Mouse (Mus musculus) intestine, postnatal 0 days (tissue): Measurements from ENCODE around the gene Pofut2. TPM values are rescaled to one million over a fixed set of nuclear protein-coding genes. Genes with fewer than 3 reads are reported as not detected.

Experiments
- ATAC-seq: fragments of 200-750 bp; cut with Nextera tagmentation; 2 replicates; pipeline ENCODE4 v1.8.0; 2017; ENCODE audit warnings: mild to moderate bottlenecking, moderate TSS enrichment, moderate library complexity
- H3K27ac ChIP-seq: fragments of 300-500 bp; sonication (generic); 2 replicates; pipeline ENCODE4 v1.5.1; 2014; ENCODE audit warnings: mild to moderate bottlenecking, low read depth, low read length, moderate library complexity
- H3K27me3 ChIP-seq: fragments of 300-500 bp; sonication (generic); replicated peaks from 2 replicates; pipeline ENCODE4 v1.6.1; 2014; ENCODE audit warnings: low read length, mixed read lengths; ENCODE audit not compliant: control insufficient read depth, insufficient read depth
- H3K36me3 ChIP-seq: fragments of 300-500 bp; sonication (generic); 2 replicates; pipeline ENCODE4 v1.6.1; 2014; ENCODE audit warnings: mild to moderate bottlenecking, moderate library complexity; ENCODE audit not compliant: control insufficient read depth, insufficient read depth
- H3K4me1 ChIP-seq: fragments of 300-500 bp; sonication (generic); replicated peaks from 2 replicates; pipeline ENCODE4 v1.6.1; 2014; ENCODE audit warnings: antibody characterized with exemption, low read length, mixed read lengths; ENCODE audit not compliant: control insufficient read depth, insufficient read depth
- H3K4me2 ChIP-seq: fragments of 300-500 bp; sonication (generic); replicated peaks from 2 replicates; pipeline ENCODE4 v1.6.1; 2014; ENCODE audit warnings: low read depth, mild to moderate bottlenecking, moderate library complexity
- H3K4me3 ChIP-seq: fragments of 300-500 bp; sonication (generic); 2 replicates; pipeline ENCODE4 v1.5.1; 2014; ENCODE audit warnings: low read depth, low read length
- H3K9ac ChIP-seq: fragments of 300-500 bp; sonication (generic); 2 replicates; pipeline ENCODE4 v1.6.1; 2014; ENCODE audit warnings: mild to moderate bottlenecking, low read depth, low read length
- H3K9me3 ChIP-seq: fragments of 300-500 bp; sonication (generic); 2 replicates; pipeline ENCODE4 v1.6.1; 2016; ENCODE audit warnings: mixed run types; ENCODE audit not compliant: control insufficient read depth
- CTCF ChIP-seq: sonication (generic); IDR thresholded peaks from 2 replicates; pipeline ENCODE4 v1.5.1; 2016; ENCODE audit warnings: low read depth, mild to moderate bottlenecking, control low read depth, antibody characterized with exemption, moderate library complexity
- WGBS: fragments of 180-500 bp; shearing (Covaris S2); extraction: QIAGEN DNeasy Blood & Tissue Kit; methylation state at CpG from one replicate; pipeline ENCODE4 v1.1.7; 2014; 5-methylcytosine and 5-hydroxymethylcytosine counted together
- polyA plus RNA-seq: library from polyadenylated mRNA; unstranded; fragments of >200 nt; fragmentation: Nextera tagmentation; extraction: Ambion mirVana; gene quantifications from 2 replicates; pipeline ENCODE4 v1.2.1, GENCODE M21; 2015

The Pofut2 gene
- polyA plus RNA-seq, 1 experiment from 2014 or later = 40.4 TPM

DNA sequence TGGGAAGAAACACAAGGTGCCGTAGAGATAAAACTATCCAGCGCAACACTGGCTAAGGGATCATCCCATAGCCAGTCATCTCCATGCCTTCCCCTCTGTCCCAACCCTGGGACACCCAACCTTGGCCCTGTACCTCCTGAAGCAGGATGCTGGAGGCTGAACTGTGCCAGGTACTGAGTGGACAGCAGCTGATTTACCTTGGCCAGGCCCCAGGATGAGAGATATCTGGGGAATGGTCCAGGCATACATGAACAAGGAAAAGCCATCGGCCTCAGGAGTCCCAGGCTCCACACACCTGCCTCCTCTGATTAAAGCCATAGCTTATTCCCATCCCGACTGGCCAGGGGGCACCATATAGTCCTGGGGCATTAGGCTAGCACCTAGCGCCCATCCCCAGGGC lies 12.0 kb upstream of the Pofut2 start:
- no peak for TF ChIP-seq CTCF
- 75% methylated on average over 5 of the region's 5 CpGs for WGBS
- peaks cover 11% of the 10 kb centered on the region for H3K4me1 ChIP-seq
- H3K27me3 ChIP-seq = no peaks in the 10 kb centered on the region
- H3K27ac ChIP-seq = no peak overlapping the region
- H3K4me2 ChIP-seq = no peak overlapping the region
- H3K9ac ChIP-seq = no peak overlapping the region
- ATAC-seq = no peak
- H3K9me3 ChIP-seq = no peaks in the 10 kb centered on the region
- no peaks in the 10 kb centered on the region for H3K36me3 ChIP-seq
- no peak overlapping the region for H3K4me3 ChIP-seq

GRCm38 (mm10) chr10:77247707-77248106 lies 11.3 kb upstream of the Pofut2 start:
- Histone ChIP-seq H3K4me1 (peaks cover 17% of the 10 kb centered on the region), H3K36me3 (no peaks in the 10 kb centered on the region), H3K27ac (no peak overlapping the region), H3K4me2 (no peak overlapping the region), H3K9ac (no peak overlapping the region), H3K4me3 (no peak overlapping the region), H3K9me3 (no peaks in the 10 kb centered on the region), H3K27me3 (no peaks in the 10 kb centered on the region)
- TF ChIP-seq CTCF = no peak
- 57% methylated on average over 7 of the region's 7 CpGs for WGBS
- ATAC-seq = no peak

- 19% methylated on average over 18 of the region's 18 CpGs for WGBS
- ATAC-seq = peak; percentile 50
- no peaks in the 10 kb centered on the region for H3K36me3 ChIP-seq
Observed at GRCm38 (mm10) chr10:77251223-77251783, 7.7 kb upstream of the Pofut2 start.

DNA sequence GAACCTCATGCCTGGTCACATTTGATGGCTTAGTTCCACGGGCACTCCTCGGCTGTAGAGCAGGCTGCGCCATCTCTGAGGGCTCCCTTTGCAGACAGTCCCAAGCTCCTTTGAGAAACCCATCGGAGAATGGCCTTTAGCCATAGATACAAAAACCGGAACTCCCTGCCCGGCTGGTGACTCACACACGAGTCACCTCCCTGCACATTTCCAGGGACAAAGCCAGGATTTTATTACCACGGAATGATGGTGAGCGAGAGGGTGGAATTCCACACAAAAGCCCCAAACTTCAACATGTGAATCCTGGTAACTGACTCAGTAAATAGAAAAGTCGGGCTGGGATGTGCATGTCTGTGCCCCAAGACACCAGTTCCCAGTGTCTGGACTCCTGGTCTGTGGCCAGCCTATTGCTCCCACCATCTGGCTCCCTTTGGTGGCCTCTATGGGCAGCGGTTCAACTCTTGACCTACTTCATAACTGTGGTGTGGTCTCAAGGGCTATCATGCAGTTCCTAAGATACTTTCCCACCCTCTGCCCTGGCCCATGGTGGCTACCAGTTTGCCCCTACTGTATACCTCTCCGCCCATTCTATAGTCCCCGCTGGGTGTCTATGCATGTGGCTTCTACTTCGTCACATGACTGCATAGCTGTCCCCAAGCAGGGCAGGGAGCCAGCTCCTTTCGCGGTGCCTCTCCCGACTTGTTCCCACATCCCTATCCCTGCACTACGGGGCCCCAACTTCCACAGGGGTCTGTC lies 7.1 kb upstream of the Pofut2 start:
- ATAC-seq = peak; percentile 57
- H3K9me3 ChIP-seq = no peaks in the 10 kb centered on the region
- WGBS = 26% methylated on average over 18 of the region's 18 CpGs
- peak overlapping the region; percentile 75 for H3K27ac ChIP-seq
- H3K9ac ChIP-seq = peak overlapping the region; percentile 47; the same call in 1 of the 2 replicates
- no peaks in the 10 kb centered on the region for H3K36me3 ChIP-seq
- peak overlapping the region; percentile 28 for H3K4me3 ChIP-seq
- peaks cover 21% of the 10 kb centered on the region for H3K4me1 ChIP-seq
- no peak for TF ChIP-seq CTCF
- no peaks in the 10 kb centered on the region for H3K27me3 ChIP-seq
- peak overlapping the region; percentile 63 for H3K4me2 ChIP-seq

More at GRCm38 (mm10) chr10:77251223-77251783, 7.7 kb upstream of the Pofut2 start:
- peak overlapping the region; percentile 63 for H3K4me2 ChIP-seq
- TF ChIP-seq CTCF = peak; percentile 62
- peak overlapping the region; percentile 28 for H3K4me3 ChIP-seq
- peak overlapping the region; percentile 75 for H3K27ac ChIP-seq
- H3K9me3 ChIP-seq = no peaks in the 10 kb centered on the region
- no peaks in the 10 kb centered on the region for H3K27me3 ChIP-seq
- H3K4me1 ChIP-seq = peaks cover 21% of the 10 kb centered on the region
- peak overlapping the region; percentile 47; the same call in 1 of the 2 replicates for H3K9ac ChIP-seq

DNA sequence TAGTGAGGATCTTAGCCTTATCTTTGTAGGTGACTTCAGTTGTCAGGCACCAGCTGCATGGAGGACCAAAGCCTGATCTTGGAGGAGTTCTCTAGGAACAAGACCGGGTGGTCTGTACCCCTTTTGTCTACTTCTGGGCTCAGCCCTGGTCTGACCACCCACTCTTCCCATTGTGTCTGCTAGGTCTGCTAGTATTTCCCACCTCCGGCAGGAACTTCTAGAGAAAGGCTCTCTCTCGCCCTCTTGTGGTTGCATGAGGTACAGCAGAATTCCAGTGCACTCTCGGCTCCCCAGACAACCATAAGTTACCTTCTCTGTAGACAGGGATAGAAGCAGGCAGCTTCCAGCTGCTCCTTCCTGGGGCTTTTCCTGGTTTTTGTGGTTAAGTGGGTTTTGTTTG lies 6.2 kb upstream of the Pofut2 start:
- peaks cover 21% of the 10 kb centered on the region for H3K4me1 ChIP-seq
- no peaks in the 10 kb centered on the region for H3K36me3 ChIP-seq
- peak; percentile 97 for TF ChIP-seq CTCF
- H3K4me3 ChIP-seq = no peak overlapping the region
- ATAC-seq = no peak
- no peaks in the 10 kb centered on the region for H3K9me3 ChIP-seq
- under 1% methylated on average over 4 of the region's 4 CpGs for WGBS
- no peak overlapping the region; the same call in 1 of the 2 replicates for H3K4me2 ChIP-seq
- 0 out of 2 replicates have a peak overlapping the region, but pooled peaks have one; percentile 75 for H3K27ac ChIP-seq
- no peak overlapping the region for H3K9ac ChIP-seq
- no peaks in the 10 kb centered on the region for H3K27me3 ChIP-seq

DNA sequence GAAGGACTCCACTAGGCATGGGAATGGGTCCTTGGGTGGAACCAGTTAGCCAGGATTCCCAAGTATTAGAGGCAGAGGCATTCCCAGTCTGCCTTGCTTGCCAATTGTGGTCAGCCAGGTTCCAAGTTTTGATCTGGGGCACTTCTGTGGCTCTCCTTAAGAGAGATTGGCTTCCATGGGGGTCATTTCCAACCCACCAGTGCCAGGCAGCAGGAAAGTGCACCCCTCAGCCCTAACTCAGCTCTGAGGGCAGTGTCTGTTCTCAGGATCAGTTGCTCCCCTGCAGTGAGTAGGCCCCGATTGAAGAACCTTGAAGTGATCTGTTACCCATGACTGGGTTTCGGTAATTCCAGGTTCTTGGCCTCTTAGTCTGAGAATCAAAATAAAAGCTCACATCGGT lies 3.8 kb upstream of the Pofut2 start:
- no peak overlapping the region for H3K4me2 ChIP-seq
- peak overlapping the region; percentile 41 for H3K27ac ChIP-seq
- TF ChIP-seq CTCF = no peak
- H3K9me3 ChIP-seq = no peaks in the 10 kb centered on the region
- ATAC-seq = no peak
- no peak overlapping the region for H3K9ac ChIP-seq
- H3K4me3 ChIP-seq = no peak overlapping the region
- H3K4me1 ChIP-seq = peaks cover 24% of the 10 kb centered on the region
- H3K27me3 ChIP-seq = no peaks in the 10 kb centered on the region
- H3K36me3 ChIP-seq = no peaks in the 10 kb centered on the region
- 93% methylated on average over 3 of the region's 3 CpGs for WGBS
